Mouse (Mus musculus): ENCODE measurements around the gene Rap2c. TPM values are rescaled to one million over a fixed set of nuclear protein-coding genes. Genes with fewer than 3 reads are reported as not detected.

Rap2c gene
- polyA plus RNA-seq, 1 experiment from 2014 or later, result 13.4 TPM

DNA sequence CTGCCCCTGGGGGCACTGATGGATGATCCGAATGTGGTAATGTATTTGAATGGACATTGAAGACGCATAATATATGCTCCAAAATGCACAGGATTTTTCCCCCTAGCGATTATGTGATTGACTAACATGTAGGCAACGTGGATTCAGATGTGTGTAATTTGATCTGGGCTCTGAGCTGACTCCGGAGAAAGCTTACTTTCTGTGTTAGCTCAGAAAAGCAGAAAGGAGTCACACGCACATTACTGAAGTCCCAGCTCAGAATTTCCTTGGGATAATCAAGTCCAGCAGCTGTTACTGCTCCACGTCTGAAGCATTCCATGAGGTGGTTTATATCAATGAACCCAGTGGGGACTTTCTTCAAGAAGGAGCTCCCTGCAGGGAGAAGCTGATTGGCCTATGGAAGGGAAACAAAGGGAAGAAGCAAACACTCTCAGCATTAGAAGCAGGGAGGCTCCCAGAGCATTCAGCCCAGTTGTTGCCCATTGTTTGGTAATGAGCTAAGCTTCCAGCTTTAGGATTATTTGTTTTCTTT, 17.9 kb upstream of the Rap2c start:
- Histone ChIP-seq H3K4me3 (ENCODE audit: low read length) (no peak overlapping the region), H3K9me3 (replicated peaks; ENCODE audit: control insufficient read depth, low read length) (no peaks in the 10 kb centered on the region), H3K4me2 (ENCODE audit: low read depth, low read length) (no peak overlapping the region), H3K4me1 (ENCODE audit: control insufficient read depth, insufficient read depth, low read length) (no peaks in the 10 kb centered on the region), H3K36me3 (ENCODE audit: control insufficient read depth, insufficient read depth) (no peaks in the 10 kb centered on the region), H3K27me3 (ENCODE audit: control insufficient read depth, insufficient read depth, low read length) (no peaks in the 10 kb centered on the region), H3K9ac (ENCODE audit: low read length) (no peak overlapping the region), H3K27ac (ENCODE audit: low read length) (no peak overlapping the region)
- no peak for ATAC-seq (replicated peaks; ENCODE audit: extremely low read depth, insufficient read depth, low FRiP score)
- 28% methylated on average over 7 of the region's 7 CpGs for WGBS

- Histone ChIP-seq H3K9me3 (replicated peaks; ENCODE audit: control insufficient read depth, low read length) (no peaks in the 10 kb centered on the region), H3K4me3 (ENCODE audit: low read length) (peak overlapping the region; percentile 64), H3K4me1 (ENCODE audit: control insufficient read depth, insufficient read depth, low read length) (peaks cover 8% of the 10 kb centered on the region; the same call in 1 of the 2 replicates), H3K9ac (ENCODE audit: low read length) (peak overlapping the region; percentile 87), H3K4me2 (ENCODE audit: low read depth, low read length) (peak overlapping the region; percentile 58), H3K36me3 (ENCODE audit: control insufficient read depth, insufficient read depth) (0 out of 2 replicates have a peak, but pooled peaks cover 3% of the 10 kb centered on the region), H3K27me3 (ENCODE audit: control insufficient read depth, insufficient read depth, low read length) (no peaks in the 10 kb centered on the region), H3K27ac (ENCODE audit: low read length) (peak overlapping the region; percentile 98)
- 0 out of 2 replicates have a peak, but pooled peaks have one; percentile 30 for ATAC-seq (replicated peaks; ENCODE audit: extremely low read depth, insufficient read depth, low FRiP score)
- 21% methylated on average over 2 of the region's 2 CpGs for WGBS
Observed at GRCm38 (mm10) chrX:51019884-51020283, 2.1 kb upstream of the Rap2c start.

DNA sequence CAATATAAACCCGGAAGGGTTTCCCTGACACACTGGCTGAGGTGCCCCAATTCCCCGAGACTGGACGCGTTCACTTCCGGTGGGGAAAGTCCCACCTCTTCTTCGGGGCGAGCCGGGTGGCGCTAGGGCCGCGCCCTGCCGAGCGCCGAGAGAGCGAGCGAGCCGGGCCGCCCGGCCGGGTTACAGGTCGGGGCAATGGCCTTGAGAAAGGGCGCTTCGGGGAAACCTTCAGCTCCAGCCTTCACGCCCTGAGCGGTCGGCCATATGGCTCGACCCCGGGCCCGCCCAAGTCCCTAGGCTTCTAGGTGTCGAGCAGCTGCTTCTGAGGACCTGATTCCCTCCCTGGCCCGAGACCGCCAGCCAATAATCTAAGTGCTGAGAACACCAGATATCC, 965 bp upstream of the Rap2c start:
- Histone ChIP-seq H3K4me1 (ENCODE audit: control insufficient read depth, insufficient read depth, low read length) (peaks cover 8% of the 10 kb centered on the region; the same call in 1 of the 2 replicates), H3K27ac (ENCODE audit: low read length) (peak overlapping the region; percentile 98), H3K4me3 (ENCODE audit: low read length) (peak overlapping the region; percentile 64), H3K36me3 (ENCODE audit: control insufficient read depth, insufficient read depth) (0 out of 2 replicates have a peak, but pooled peaks cover 4% of the 10 kb centered on the region), H3K9me3 (replicated peaks; ENCODE audit: control insufficient read depth, low read length) (no peaks in the 10 kb centered on the region), H3K9ac (ENCODE audit: low read length) (peak overlapping the region; percentile 87), H3K27me3 (ENCODE audit: control insufficient read depth, insufficient read depth, low read length) (no peaks in the 10 kb centered on the region), H3K4me2 (ENCODE audit: low read depth, low read length) (peak overlapping the region; percentile 58)
- WGBS, result 14% methylated on average over 31 of the region's 32 CpGs
- peak; percentile 72 for ATAC-seq (replicated peaks; ENCODE audit: extremely low read depth, insufficient read depth, low FRiP score)

DNA sequence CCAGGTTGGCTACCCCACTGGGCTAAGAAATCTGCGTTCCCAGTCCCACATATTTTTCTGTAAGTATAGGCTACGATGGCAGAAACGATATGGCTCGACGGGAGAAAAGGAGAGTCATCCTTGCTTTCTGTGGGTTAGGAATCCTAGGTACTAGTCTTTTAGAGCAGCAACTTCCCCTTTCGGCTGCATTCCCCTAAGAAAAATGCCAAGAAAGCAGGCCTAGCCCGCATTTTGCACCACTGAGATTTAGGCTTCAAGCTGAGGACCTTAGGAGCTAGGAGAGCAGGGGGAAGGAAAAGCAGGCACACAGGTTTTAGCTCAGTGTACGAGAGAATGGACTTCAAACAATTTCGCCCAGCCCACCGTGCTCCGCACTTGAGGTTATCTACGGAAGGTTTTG, 892 bp downstream of the Rap2c start:
- Histone ChIP-seq H3K9ac (ENCODE audit: low read length) (peak overlapping the region; percentile 87), H3K27ac (ENCODE audit: low read length) (peak overlapping the region; percentile 31), H3K4me2 (ENCODE audit: low read depth, low read length) (peak overlapping the region; percentile 71), H3K9me3 (replicated peaks; ENCODE audit: control insufficient read depth, low read length) (no peaks in the 10 kb centered on the region), H3K36me3 (ENCODE audit: control insufficient read depth, insufficient read depth) (0 out of 2 replicates have a peak, but pooled peaks cover 4% of the 10 kb centered on the region), H3K27me3 (ENCODE audit: control insufficient read depth, insufficient read depth, low read length) (no peaks in the 10 kb centered on the region), H3K4me1 (ENCODE audit: control insufficient read depth, insufficient read depth, low read length) (peaks cover 8% of the 10 kb centered on the region; the same call in 1 of the 2 replicates), H3K4me3 (ENCODE audit: low read length) (peak overlapping the region; percentile 64)
- 18% methylated on average over 12 of the region's 12 CpGs for WGBS
- no peak for ATAC-seq (replicated peaks; ENCODE audit: extremely low read depth, insufficient read depth, low FRiP score)

- Histone ChIP-seq H3K27ac (ENCODE audit: low read length) (no peak overlapping the region), H3K36me3 (ENCODE audit: control insufficient read depth, insufficient read depth) (0 out of 2 replicates have a peak, but pooled peaks cover 7% of the 10 kb centered on the region), H3K27me3 (ENCODE audit: control insufficient read depth, insufficient read depth, low read length) (no peaks in the 10 kb centered on the region), H3K4me1 (ENCODE audit: control insufficient read depth, insufficient read depth, low read length) (0 out of 2 replicates have a peak, but pooled peaks cover 5% of the 10 kb centered on the region), H3K9ac (ENCODE audit: low read length) (no peak overlapping the region), H3K4me2 (ENCODE audit: low read depth, low read length) (no peak overlapping the region), H3K9me3 (replicated peaks; ENCODE audit: control insufficient read depth, low read length) (no peaks in the 10 kb centered on the region), H3K4me3 (ENCODE audit: low read length) (no peak overlapping the region)
- WGBS, result 68% methylated on average over 2 of the region's 2 CpGs
- no peak for ATAC-seq (replicated peaks; ENCODE audit: extremely low read depth, insufficient read depth, low FRiP score)
Observed at GRCm38 (mm10) chrX:51012280-51012679, 5.5 kb downstream of the Rap2c start.

GRCm38 (mm10) chrX:51010323-51010722, 7.5 kb downstream of the Rap2c start:
- Histone ChIP-seq H3K4me3 (ENCODE audit: low read length) (no peak overlapping the region), H3K9ac (ENCODE audit: low read length) (no peak overlapping the region), H3K27ac (ENCODE audit: low read length) (no peak overlapping the region), H3K36me3 (ENCODE audit: control insufficient read depth, insufficient read depth) (0 out of 2 replicates have a peak, but pooled peaks cover 7% of the 10 kb centered on the region), H3K4me2 (ENCODE audit: low read depth, low read length) (no peak overlapping the region), H3K9me3 (replicated peaks; ENCODE audit: control insufficient read depth, low read length) (no peaks in the 10 kb centered on the region), H3K27me3 (ENCODE audit: control insufficient read depth, insufficient read depth, low read length) (no peaks in the 10 kb centered on the region), H3K4me1 (ENCODE audit: control insufficient read depth, insufficient read depth, low read length) (0 out of 2 replicates have a peak, but pooled peaks cover under 1% of the 10 kb centered on the region)
- ATAC-seq (replicated peaks; ENCODE audit: extremely low read depth, insufficient read depth, low FRiP score), result no peak
- 69% methylated on average over 4 of the region's 4 CpGs for WGBS

- ATAC-seq (replicated peaks; ENCODE audit: extremely low read depth, insufficient read depth, low FRiP score), result no peak
- 77% methylated on average over 6 of the region's 6 CpGs for WGBS
- no peak overlapping the region for H3K27ac ChIP-seq (ENCODE audit: low read length)
- no peak overlapping the region for H3K9ac ChIP-seq (ENCODE audit: low read length)
- no peaks in the 10 kb centered on the region for H3K36me3 ChIP-seq (ENCODE audit: control insufficient read depth, insufficient read depth)
- H3K9me3 ChIP-seq (replicated peaks; ENCODE audit: control insufficient read depth, low read length), result no peaks in the 10 kb centered on the region
- no peaks in the 10 kb centered on the region for H3K27me3 ChIP-seq (ENCODE audit: control insufficient read depth, insufficient read depth, low read length)
- no peak overlapping the region for H3K4me2 ChIP-seq (ENCODE audit: low read depth, low read length)
- H3K4me3 ChIP-seq (ENCODE audit: low read length), result no peak overlapping the region
- H3K4me1 ChIP-seq (ENCODE audit: control insufficient read depth, insufficient read depth, low read length), result no peaks in the 10 kb centered on the region
Observed at GRCm38 (mm10) chrX:51000791-51001190, 17.0 kb downstream of the Rap2c start.

DNA sequence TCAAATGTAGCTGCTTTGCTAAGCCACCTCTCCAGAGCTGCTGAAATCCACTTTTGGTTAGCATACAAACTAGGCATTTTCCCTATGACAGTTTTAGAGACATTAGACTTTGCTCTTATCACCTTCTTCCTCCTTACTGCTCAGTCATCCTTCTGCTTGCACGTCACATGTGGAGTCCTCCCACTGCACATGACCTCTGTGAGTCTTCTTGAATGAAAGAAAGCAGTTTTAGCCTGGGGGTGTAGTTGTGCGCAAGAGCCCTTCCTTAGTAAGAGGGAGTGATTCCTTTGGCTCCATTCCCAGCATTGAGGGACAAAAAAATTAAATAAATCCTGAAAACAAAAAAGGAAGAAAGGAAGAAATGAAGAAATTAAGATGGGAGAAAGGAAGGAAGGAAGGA, 22.5 kb downstream of the Rap2c start:
- no peak overlapping the region for H3K4me3 ChIP-seq (ENCODE audit: low read length)
- H3K27me3 ChIP-seq (ENCODE audit: control insufficient read depth, insufficient read depth, low read length), result no peaks in the 10 kb centered on the region
- no peaks in the 10 kb centered on the region for H3K4me1 ChIP-seq (ENCODE audit: control insufficient read depth, insufficient read depth, low read length)
- H3K36me3 ChIP-seq (ENCODE audit: control insufficient read depth, insufficient read depth), result no peaks in the 10 kb centered on the region
- WGBS, result 63% methylated on average over 2 of the region's 2 CpGs
- H3K9me3 ChIP-seq (replicated peaks; ENCODE audit: control insufficient read depth, low read length), result no peaks in the 10 kb centered on the region
- no peak overlapping the region for H3K9ac ChIP-seq (ENCODE audit: low read length)
- H3K4me2 ChIP-seq (ENCODE audit: low read depth, low read length), result no peak overlapping the region
- no peak overlapping the region for H3K27ac ChIP-seq (ENCODE audit: low read length)
- ATAC-seq (replicated peaks; ENCODE audit: extremely low read depth, insufficient read depth, low FRiP score), result no peak

DNA sequence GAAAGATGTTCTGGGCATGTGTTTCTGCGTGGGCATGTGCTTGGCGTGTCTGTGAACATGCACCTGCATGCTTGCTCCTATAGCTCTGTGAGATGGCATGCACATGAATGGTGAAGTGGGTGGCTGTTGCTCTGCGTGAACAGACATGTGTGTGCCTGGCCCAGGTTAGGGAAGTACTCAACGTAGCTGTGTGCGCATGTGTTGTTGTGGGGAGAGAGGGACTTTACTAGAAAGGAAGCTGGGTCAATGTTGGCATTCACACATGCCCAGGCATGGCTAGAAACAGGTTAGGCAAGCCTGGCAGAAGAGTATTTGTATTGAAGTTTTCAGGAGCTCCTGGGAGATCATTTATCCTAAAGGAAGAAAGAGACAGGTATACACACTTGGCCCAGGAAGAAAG, 26.5 kb downstream of the Rap2c start:
- Histone ChIP-seq H3K9ac (ENCODE audit: low read length) (no peak overlapping the region), H3K9me3 (replicated peaks; ENCODE audit: control insufficient read depth, low read length) (no peaks in the 10 kb centered on the region), H3K4me2 (ENCODE audit: low read depth, low read length) (no peak overlapping the region), H3K36me3 (ENCODE audit: control insufficient read depth, insufficient read depth) (no peaks in the 10 kb centered on the region), H3K27me3 (ENCODE audit: control insufficient read depth, insufficient read depth, low read length) (no peaks in the 10 kb centered on the region), H3K27ac (ENCODE audit: low read length) (no peak overlapping the region), H3K4me3 (ENCODE audit: low read length) (no peak overlapping the region), H3K4me1 (ENCODE audit: control insufficient read depth, insufficient read depth, low read length) (no peaks in the 10 kb centered on the region)
- 88% methylated on average over 5 of the region's 5 CpGs for WGBS
- no peak for ATAC-seq (replicated peaks; ENCODE audit: extremely low read depth, insufficient read depth, low FRiP score)
